ENCODE assay signal across 8 mouse cellular contexts in the genomic region with DNA sequence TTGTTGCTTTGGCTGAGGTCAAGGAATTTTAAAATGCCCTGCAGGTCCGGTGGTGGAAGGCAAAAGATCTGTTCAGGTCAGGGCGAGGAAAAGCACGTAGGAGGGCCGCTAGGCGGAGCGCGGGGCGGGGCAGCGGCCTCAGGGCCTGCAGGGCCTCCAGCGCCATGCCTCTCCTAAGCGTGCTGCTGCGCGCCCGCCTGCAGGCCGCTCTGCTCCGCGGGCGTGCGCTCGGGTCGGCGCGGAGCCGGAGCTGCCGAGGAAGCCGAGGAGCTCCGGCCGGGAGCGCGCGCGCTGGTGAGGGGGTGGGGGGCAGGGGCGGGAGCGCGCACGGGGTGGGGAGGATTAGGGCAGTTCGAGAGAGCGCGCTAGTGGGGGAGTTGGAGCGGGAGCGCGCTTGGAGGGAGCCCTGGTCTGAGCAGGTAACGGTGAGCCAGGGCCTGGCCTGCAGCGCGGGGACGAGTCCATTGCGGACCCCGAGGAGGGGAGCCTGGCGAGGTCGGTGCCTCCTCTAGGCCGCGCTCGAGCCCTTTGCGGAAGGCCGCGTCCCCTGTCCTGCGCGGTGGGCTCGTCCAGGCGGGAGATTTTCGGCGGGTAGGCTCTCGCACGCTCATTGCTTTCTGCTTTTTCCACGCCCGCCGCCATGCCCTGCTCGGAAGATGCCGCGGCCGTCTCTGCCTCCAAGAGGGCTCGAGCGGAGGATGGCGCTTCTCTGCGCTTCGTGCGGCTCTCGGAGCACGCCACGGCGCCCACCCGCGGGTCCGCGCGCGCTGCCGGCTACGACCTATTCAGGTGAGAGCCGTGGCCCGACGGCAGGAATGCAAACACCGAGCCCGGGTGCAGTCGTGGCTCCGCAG. TPM values are rescaled to one million over a fixed set of nuclear protein-coding genes. Genes with fewer than 3 reads are reported as not detected.
DNase-seq lines count a peak whose midpoint lies in the region; ATAC-seq and TF ChIP-seq lines count a peak whose summit lies in the region.

A gene (plus strand): TSS at position 83 of the 854 bp plus-strand sequence.

- peaks cover 32% of the 10 kb centered on the region for H3K4me1 ChIP-seq in hindbrain, embryonic 10.5 days (replicated peaks)
- H3K4me1 ChIP-seq in lung, postnatal 0 days (ENCODE audit: insufficient read depth, low read depth, low read length): 0 out of 2 replicates have a peak, but pooled peaks cover 6% of the 10 kb centered on the region

- WGBS in hindbrain, embryonic 10.5 days: under 1% methylated on average over 96 of the region's 96 CpGs
- WGBS in lung, postnatal 0 days: under 1% methylated on average over 62 of the region's 96 CpGs

- peak; percentile 86 for ATAC-seq in frontal cortex, adult (ENCODE audit: low TSS enrichment)
- peak; percentile 98 for ATAC-seq in lung, postnatal 0 days

- peak; percentile 55 for TF ChIP-seq CTCF in lung, postnatal 0 days (IDR thresholded peaks at IDR 0.05)

- H3K27me3 ChIP-seq in hindbrain, embryonic 10.5 days (ENCODE audit: insufficient read depth, poor library complexity, severe bottlenecking): no peaks in the 10 kb centered on the region
- H3K27me3 ChIP-seq in lung, postnatal 0 days (replicated peaks; ENCODE audit: insufficient read depth, low read length): no peaks in the 10 kb centered on the region

- peak within 1 kb of the TSS; percentile 68 for H3K4me3 ChIP-seq in hindbrain, embryonic 10.5 days
- H3K4me3 ChIP-seq in lung, postnatal 0 days (ENCODE audit: low read depth, low read length): peak within 1 kb of the TSS; percentile 66

- H3K9me3 ChIP-seq in hindbrain, embryonic 10.5 days: no peaks in the 10 kb centered on the region
- no peaks in the 10 kb centered on the region for H3K9me3 ChIP-seq in lung, postnatal 0 days (ENCODE audit: low read length)

- peak; percentile 96 for DNase-seq in MN1 (ENCODE audit: low spot score)
- DNase-seq in cerebellum, adult 9-10 months: peak; percentile 98
- peak; percentile 97 for DNase-seq in hindbrain, embryonic 10.5 days (ENCODE audit: low spot score)
- peak; percentile 89 for DNase-seq in layer of hippocampus, adult 9-11 months
- peak; percentile 97 for DNase-seq in lung, postnatal 0 days (ENCODE audit: low spot score)
- DNase-seq in ovary, postnatal 14 days (ENCODE audit: low spot score): peak; percentile 85
- peak; percentile 98 for DNase-seq in thymus, postnatal 14 days

- peaks cover 34% of the 10 kb centered on the region for H3K36me3 ChIP-seq in hindbrain, embryonic 10.5 days
- H3K36me3 ChIP-seq in lung, postnatal 0 days (ENCODE audit: insufficient read depth, low read length): no peaks in the 10 kb centered on the region

- peak within 1 kb of the TSS; percentile 95 for H3K27ac ChIP-seq in hindbrain, embryonic 10.5 days
- H3K27ac ChIP-seq in lung, postnatal 0 days (ENCODE audit: low read length): peak within 1 kb of the TSS; percentile 82

- TF ChIP-seq EP300 in lung, postnatal 0 days (IDR thresholded peaks at IDR 0.05): no peak

- peak within 1 kb of the TSS; percentile 87 for H3K4me2 ChIP-seq in lung, postnatal 0 days (replicated peaks; ENCODE audit: low read depth, low read length)

- H3K9ac ChIP-seq in lung, postnatal 0 days (replicated peaks; ENCODE audit: low read depth): peak within 1 kb of the TSS; percentile 50

RNA-seq across cellular contexts. Expression of the gene that starts here (rescaled TPM):
- 218 and 267 TPM in 2 replicates for polyA plus RNA-seq in hindbrain, embryonic 10.5 days (2016; fragmentation: Nextera tagmentation; extraction: Ambion mirVana)
- polyA plus RNA-seq in lung, postnatal 0 days (2015; fragmentation: Nextera tagmentation; extraction: Ambion mirVana): 40.1 and 40.5 TPM in 2 replicates

Comparison
In these comparisons a context has a peak if more than half of its experiments do, and no peak if none do; other contexts are left out.
1. Peak in every context shown above with its lines: DNase-seq, ATAC-seq, H3K4me3 ChIP-seq and H3K27ac ChIP-seq.